Mouse (Mus musculus) neural tube, embryonic 12.5 days (tissue): ENCODE data around the gene Smim24. TPM values are rescaled to one million over a fixed set of nuclear protein-coding genes. Genes with fewer than 3 reads are reported as not detected.

Source experiments
- ATAC-seq: fragments of 200-750 bp; cut with Nextera tagmentation; 2 replicates; pipeline ENCODE4 v1.8.0; 2017; ENCODE audit warnings: low read depth, mild to moderate bottlenecking, moderate TSS enrichment, moderate library complexity; ENCODE audit not compliant: low FRiP score
- H3K27ac ChIP-seq: fragments of 300-500 bp; sonication (generic); 2 replicates; pipeline ENCODE4 v1.5.1; 2016
- H3K27me3 ChIP-seq: fragments of 300-500 bp; sonication (generic); replicated peaks from 2 replicates; pipeline ENCODE4 v1.6.1; 2016; ENCODE audit warnings: mild to moderate bottlenecking
- H3K36me3 ChIP-seq: fragments of 300-500 bp; sonication (generic); 2 replicates; pipeline ENCODE4 v1.6.1; 2016; ENCODE audit warnings: mild to moderate bottlenecking
- H3K4me1 ChIP-seq: fragments of 300-500 bp; sonication (generic); 2 replicates; pipeline ENCODE4 v1.6.1; 2016
- H3K4me2 ChIP-seq: fragments of 300-500 bp; sonication (generic); replicated peaks from 2 replicates; pipeline ENCODE4 v1.6.1; 2016; ENCODE audit warnings: mild to moderate bottlenecking
- H3K4me3 ChIP-seq: fragments of 300-500 bp; sonication (generic); 2 replicates; pipeline ENCODE4 v1.5.1; 2016
- H3K9ac ChIP-seq: fragments of 300-500 bp; sonication (generic); 2 replicates; pipeline ENCODE4 v1.6.1; 2016; ENCODE audit warnings: mild to moderate bottlenecking
- H3K9me3 ChIP-seq: fragments of 300-500 bp; sonication (generic); 2 replicates; pipeline ENCODE4 v1.6.1; 2016; ENCODE audit warnings: mild to moderate bottlenecking
- WGBS: fragments of 180-500 bp; shearing (Covaris S2); methylation state at CpG from one replicate; pipeline ENCODE4 v1.1.7; 2016; 5-methylcytosine and 5-hydroxymethylcytosine counted together
- polyA plus RNA-seq: library from polyadenylated mRNA; unstranded; fragments of >200 nt; fragmentation: Nextera tagmentation; extraction: Ambion mirVana; gene quantifications from 2 replicates; pipeline ENCODE4 v1.2.1, GENCODE M21; 2016

The Smim24 gene
- polyA plus RNA-seq, 1 experiment from 2014 or later, result 2.1 TPM

DNA sequence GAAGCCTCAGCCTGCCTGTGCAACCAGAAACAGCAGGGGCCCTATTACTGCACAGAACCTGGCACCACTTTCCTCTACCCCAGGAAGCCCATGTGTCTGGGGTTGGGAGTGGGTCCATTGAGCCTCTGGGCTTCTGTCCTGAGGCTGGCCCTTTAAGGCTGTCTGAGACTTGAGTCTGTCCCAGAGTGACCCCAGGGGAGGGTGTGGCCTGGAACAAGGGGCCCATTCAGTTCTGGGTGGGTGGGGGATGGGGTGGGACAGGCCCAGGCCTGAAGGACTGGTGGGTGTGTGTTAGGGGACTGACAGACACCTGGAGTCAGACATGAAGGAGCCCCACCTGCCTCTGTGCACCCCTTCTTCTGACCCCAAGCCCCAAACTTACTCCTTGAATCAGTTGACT lies 21.8 kb downstream of the Smim24 start:
- Histone ChIP-seq H3K36me3 (no peaks in the 10 kb centered on the region; the same call in 1 of the 2 replicates), H3K4me3 (no peak overlapping the region), H3K9me3 (no peaks in the 10 kb centered on the region), H3K4me1 (peaks cover 82% of the 10 kb centered on the region), H3K27ac (peak overlapping the region; percentile 32; the same call in 1 of the 2 replicates), H3K9ac (no peak overlapping the region), H3K4me2 (0 out of 2 replicates have a peak overlapping the region, but pooled peaks have one; percentile 7), H3K27me3 (no peaks in the 10 kb centered on the region)
- ATAC-seq, result no peak

DNA sequence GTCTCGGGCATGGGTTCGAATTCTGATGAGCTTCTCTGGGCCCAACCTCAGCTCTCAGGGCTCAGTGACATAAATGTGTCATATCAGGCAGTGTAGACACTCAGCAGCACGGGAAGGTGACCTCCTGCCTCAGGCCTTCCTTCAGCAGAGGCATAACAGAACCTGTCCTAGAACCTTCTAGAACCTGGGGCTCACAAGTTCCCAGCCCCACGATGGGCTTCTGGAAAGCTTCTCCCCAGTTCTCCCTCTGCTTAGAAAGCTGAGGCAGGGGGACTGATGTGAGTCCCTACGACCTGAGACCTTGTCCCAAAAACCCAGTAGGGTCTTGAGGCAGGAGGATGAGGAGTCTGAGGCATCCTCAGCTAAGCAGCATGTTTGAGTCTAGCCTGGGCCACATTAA lies 22.3 kb downstream of the Smim24 start:
- H3K27ac ChIP-seq, result 0 out of 2 replicates have a peak overlapping the region, but pooled peaks have one; percentile 17
- no peak overlapping the region for H3K4me3 ChIP-seq

DNA sequence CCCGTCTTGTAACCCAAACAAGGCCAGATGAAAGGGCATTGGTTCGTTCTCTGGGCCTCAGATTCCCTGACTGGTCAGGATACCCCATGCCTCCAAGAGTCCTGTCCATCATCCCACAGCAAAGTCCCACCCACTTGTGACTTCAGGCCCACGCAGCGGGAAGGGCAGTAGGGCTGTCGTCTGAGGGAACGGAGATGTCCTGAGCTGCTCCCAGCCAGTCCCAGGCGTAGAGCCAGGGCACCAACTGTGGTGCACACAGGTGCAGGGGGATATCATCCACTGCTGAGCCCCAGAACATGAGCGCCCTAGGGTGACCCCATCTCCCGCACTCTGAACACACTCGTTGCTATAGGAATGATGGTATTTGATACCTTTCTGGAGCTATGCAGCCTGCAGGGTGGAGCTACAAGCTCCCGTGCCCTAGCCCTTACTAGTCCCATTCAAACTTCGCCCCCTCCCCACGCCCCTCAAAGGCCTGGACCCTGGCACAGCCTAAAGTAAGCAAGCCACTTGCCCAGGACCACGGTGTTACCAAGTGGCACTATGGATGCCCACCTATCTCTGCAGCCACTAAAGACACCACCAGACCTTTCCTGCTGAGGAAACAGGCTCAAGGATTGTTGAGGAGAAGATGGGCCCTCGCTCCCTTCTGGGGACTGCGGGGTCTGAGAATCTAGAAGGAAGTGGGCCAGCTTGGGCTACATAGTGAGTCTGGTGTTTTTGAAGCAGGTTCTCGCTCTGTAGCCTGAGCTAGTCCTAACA lies 22.9 kb downstream of the Smim24 start:
- no peaks in the 10 kb centered on the region for H3K27me3 ChIP-seq
- WGBS, result 65% methylated on average over 17 of the region's 17 CpGs
- H3K4me3 ChIP-seq, result no peak overlapping the region
- ATAC-seq, result no peak
- H3K4me1 ChIP-seq, result peaks cover 77% of the 10 kb centered on the region
- H3K36me3 ChIP-seq, result peaks cover 7% of the 10 kb centered on the region; the same call in 1 of the 2 replicates
- no peaks in the 10 kb centered on the region for H3K9me3 ChIP-seq
- no peak overlapping the region for H3K27ac ChIP-seq
- H3K9ac ChIP-seq, result no peak overlapping the region
- no peak overlapping the region for H3K4me2 ChIP-seq

More for the DNA sequence above, 22.3 kb downstream of the Smim24 start:
- peaks cover 77% of the 10 kb centered on the region for H3K4me1 ChIP-seq
- no peak for ATAC-seq
- 0 out of 2 replicates have a peak overlapping the region, but pooled peaks have one; percentile 7 for H3K4me2 ChIP-seq
- no peak overlapping the region for H3K9ac ChIP-seq
- no peaks in the 10 kb centered on the region for H3K9me3 ChIP-seq
- no peaks in the 10 kb centered on the region for H3K27me3 ChIP-seq
- H3K36me3 ChIP-seq, result peaks cover 4% of the 10 kb centered on the region; the same call in 1 of the 2 replicates
- 81% methylated on average over 5 of the region's 5 CpGs for WGBS

DNA sequence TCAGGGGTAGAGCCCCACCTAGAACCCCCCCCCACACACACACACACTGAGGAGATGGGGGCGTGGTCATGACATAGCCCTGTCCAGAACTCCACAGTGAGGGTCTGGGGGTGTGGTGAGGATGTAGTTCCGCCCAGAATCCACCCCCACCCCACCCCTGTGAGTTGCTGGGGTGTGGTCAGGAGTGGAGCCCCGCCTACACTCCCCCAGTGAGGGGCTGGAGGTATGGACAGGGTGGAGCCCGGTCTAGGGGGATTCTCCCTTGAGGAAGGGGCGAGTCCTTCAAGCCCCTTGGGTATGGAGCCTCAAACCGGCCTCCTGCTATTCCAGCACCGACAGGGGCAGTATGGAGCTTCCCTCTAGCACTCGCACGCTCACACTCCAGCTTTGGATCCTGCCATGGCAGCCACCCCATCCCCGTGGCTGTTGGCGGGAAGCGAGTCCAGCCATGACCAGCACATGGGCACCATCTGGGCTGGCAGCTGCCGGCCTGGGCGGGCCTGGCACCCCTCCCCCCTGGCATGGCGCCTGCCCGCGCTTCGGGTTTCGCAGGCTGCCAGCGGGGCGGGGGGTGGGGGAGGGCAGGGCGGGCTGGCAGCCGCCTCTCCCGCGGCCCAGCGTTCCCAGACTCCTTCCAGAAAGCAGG lies 23.9 kb downstream of the Smim24 start:
- peak overlapping the region; percentile 64 for H3K4me2 ChIP-seq
- H3K27me3 ChIP-seq, result no peaks in the 10 kb centered on the region
- H3K9me3 ChIP-seq, result no peaks in the 10 kb centered on the region
- H3K9ac ChIP-seq, result peak overlapping the region; percentile 52
- peaks cover 7% of the 10 kb centered on the region; the same call in 1 of the 2 replicates for H3K36me3 ChIP-seq
- peak overlapping the region; percentile 31 for H3K4me3 ChIP-seq
- 0% methylated on average over 20 of the region's 26 CpGs for WGBS
- peak; percentile 62 for ATAC-seq
- H3K4me1 ChIP-seq, result peaks cover 71% of the 10 kb centered on the region
- peak overlapping the region; percentile 32; the same call in 1 of the 2 replicates for H3K27ac ChIP-seq

DNA sequence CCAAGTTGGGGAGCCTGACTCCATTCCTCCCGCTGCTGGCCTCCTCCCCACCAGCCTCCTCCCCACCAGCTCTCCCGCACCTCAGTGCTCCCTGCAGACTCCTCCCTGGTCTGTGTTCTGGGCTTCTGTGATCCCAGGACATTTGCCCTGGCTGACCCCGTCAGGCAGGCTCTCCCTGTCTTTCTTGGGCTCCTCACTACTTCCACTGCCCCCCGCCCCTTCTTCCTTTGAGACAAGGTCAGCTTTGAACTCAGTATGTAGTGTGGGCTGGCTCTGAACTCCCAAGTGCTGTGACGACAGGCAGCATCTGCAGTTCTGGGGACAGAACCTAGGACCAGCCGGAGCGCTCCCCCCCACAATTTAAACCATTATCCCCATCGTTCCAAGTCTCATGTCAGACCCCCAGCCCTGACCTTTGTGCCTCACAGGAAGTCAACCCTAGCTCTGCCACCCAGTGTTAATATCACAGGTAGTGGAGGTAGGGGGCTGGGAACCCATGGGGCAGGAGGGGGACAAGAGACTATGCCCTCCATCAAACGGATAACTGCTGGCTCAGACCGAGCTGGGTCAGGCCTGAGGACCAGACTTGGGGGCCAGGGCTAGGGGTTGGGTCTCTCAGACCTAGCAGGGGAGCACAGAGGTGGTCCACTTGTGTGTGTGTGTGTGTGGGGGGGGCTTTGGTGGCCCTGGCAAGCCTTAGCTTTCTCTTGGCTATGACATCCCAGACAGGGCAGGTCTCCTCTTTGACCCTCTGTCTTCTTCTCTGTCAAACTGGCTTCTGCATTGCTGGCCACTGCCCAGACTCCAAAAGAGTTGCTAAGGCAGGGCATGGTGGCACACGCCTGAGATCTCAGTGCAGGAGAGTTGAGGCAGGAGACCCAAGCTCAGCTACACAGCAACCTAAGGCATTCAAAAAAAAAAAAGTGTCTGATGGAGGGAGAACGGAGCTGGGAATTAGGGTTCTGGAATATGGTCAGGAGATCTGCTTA lies 24.7 kb downstream of the Smim24 start:
- Histone ChIP-seq H3K36me3 (0 out of 2 replicates have a peak, but pooled peaks cover 7% of the 10 kb centered on the region), H3K9me3 (no peaks in the 10 kb centered on the region), H3K27ac (0 out of 2 replicates have a peak overlapping the region, but pooled peaks have one; percentile 32), H3K4me2 (peak overlapping the region; percentile 64), H3K9ac (peak overlapping the region; percentile 52), H3K27me3 (no peaks in the 10 kb centered on the region), H3K4me3 (peak overlapping the region; percentile 31), H3K4me1 (peaks cover 63% of the 10 kb centered on the region)
- 47% methylated on average over 12 of the region's 12 CpGs for WGBS
- no peak for ATAC-seq

DNA sequence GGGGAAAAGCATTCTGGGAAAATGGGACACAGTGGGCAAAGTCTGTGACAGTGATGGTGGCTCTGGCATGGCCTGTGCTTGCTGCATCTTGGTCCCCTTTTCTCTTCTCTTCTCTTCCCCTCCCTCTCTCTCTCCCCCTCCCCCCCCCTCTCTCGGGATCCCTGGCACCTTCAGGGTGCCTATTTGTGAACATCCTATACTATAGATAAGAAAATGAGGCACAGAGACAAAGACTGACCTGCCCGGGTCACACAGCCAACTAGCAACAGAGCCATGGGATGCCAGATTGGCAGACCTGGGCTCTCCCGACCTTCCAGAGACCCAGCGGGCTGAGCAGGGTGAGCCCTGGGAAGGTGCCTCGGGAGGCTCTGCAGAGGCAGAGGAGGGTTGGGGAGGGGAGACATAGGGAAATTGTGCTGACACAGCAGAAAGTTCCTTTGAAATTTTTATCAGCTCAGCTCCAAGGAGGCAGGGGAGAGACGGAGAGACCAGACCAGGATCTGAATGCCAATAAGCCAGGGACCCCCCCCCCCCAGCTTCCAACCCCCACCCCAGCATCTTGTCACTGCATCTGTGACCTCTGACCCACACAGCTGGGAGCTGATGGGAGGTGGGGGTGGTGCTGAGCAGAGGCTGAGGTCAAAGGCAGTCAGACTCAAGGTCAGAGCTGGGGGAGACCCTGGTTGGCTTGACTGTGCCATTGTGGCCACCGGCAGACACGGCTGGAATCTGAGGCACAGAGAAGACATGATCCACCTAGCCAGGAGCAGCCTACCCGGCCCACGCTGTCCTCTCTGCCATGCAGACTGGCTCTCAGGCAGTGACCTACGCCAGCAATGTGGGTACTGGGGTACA lies 25.6 kb downstream of the Smim24 start:
- H3K4me3 ChIP-seq, result no peak overlapping the region
- H3K9me3 ChIP-seq, result no peaks in the 10 kb centered on the region
- H3K4me2 ChIP-seq, result peak overlapping the region; percentile 4; the same call in 1 of the 2 replicates
- H3K27me3 ChIP-seq, result peaks cover 2% of the 10 kb centered on the region; the same call in 1 of the 2 replicates
- 0 out of 2 replicates have a peak overlapping the region, but pooled peaks have one; percentile 21 for H3K9ac ChIP-seq
- ATAC-seq, result no peak
- 0 out of 2 replicates have a peak, but pooled peaks cover 7% of the 10 kb centered on the region for H3K36me3 ChIP-seq
- WGBS, result 39% methylated on average over 11 of the region's 11 CpGs
- no peak overlapping the region for H3K27ac ChIP-seq
- H3K4me1 ChIP-seq, result peaks cover 57% of the 10 kb centered on the region

DNA sequence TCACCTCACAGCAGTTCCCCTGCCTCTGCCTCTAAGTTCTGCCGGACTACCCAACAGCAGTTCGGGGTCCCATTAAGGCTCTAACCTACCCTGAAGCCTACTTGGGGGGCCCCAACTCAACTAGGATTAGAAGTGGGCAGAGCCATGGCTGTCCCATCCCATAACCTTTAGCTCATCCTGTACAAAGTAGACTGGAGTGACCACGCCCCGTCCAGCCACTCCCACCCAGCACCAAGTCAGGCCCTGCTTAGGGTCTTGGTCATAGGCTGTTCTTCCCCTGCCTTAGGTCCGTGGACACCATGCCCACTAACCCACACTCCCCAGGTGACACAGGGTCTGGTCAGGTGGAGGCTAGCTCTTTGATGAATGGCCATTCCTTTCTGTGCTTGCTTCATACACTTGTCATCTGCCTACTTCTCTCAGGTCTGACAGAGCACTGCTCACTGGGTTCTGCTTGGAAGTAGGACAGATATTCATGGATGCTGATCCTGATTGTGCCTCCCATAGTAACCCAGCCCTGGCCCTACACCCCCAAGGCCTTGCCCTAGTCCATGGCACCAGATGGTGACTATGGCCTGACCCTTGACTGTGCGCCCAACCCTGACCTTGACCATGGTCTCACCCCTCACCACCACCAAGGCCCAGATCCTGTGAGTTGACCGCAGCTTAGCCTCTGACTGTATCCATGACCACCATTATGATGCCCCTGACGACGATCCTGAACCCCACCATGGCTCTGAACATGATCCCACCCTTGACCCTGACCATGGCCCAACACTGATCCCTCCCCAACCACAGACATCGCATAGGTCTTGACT lies 26.5 kb downstream of the Smim24 start:
- Histone ChIP-seq H3K4me3 (no peak overlapping the region), H3K27ac (no peak overlapping the region), H3K36me3 (0 out of 2 replicates have a peak, but pooled peaks cover 7% of the 10 kb centered on the region), H3K4me2 (0 out of 2 replicates have a peak overlapping the region, but pooled peaks have one; percentile 4), H3K4me1 (peaks cover 54% of the 10 kb centered on the region), H3K9ac (0 out of 2 replicates have a peak overlapping the region, but pooled peaks have one; percentile 21), H3K27me3 (peaks cover 11% of the 10 kb centered on the region), H3K9me3 (no peaks in the 10 kb centered on the region)
- ATAC-seq, result no peak
- WGBS, result 92% methylated on average over 10 of the region's 10 CpGs

DNA sequence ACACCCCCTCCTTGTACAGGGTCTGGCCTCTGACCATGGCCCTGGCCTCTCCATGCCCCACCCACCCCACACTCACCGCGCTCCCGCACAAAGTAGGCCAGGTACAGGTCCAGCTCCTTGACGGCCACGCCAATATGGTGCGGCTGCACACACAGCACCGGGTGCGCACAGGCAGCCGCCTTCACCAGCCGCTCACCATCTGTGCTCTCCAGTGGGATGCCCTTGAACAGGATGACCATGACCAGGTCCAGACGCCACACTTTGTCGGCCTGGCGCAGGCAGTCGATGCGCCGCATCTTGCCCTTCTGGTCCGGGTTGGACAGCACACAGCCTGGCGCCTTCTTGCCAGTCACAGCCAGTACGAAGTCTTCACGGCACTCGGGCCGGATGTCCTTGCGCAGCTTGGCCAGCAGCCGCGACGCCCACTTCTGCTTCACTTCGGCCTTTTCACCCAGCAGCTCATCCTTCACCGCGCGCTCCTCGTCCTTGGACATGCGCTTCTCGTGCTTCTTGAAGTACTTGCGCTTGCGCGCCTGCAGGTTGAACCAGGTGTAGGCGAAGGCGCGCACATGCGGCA lies 27.4 kb downstream of the Smim24 start:
- H3K4me3 ChIP-seq, result no peak overlapping the region
- no peaks in the 10 kb centered on the region for H3K9me3 ChIP-seq
- H3K4me2 ChIP-seq, result no peak overlapping the region
- H3K27ac ChIP-seq, result no peak overlapping the region
- no peak for ATAC-seq
- 85% methylated on average over 40 of the region's 40 CpGs for WGBS
- H3K9ac ChIP-seq, result no peak overlapping the region
- peaks cover 20% of the 10 kb centered on the region for H3K27me3 ChIP-seq
- 0 out of 2 replicates have a peak, but pooled peaks cover 7% of the 10 kb centered on the region for H3K36me3 ChIP-seq
- peaks cover 54% of the 10 kb centered on the region for H3K4me1 ChIP-seq

DNA sequence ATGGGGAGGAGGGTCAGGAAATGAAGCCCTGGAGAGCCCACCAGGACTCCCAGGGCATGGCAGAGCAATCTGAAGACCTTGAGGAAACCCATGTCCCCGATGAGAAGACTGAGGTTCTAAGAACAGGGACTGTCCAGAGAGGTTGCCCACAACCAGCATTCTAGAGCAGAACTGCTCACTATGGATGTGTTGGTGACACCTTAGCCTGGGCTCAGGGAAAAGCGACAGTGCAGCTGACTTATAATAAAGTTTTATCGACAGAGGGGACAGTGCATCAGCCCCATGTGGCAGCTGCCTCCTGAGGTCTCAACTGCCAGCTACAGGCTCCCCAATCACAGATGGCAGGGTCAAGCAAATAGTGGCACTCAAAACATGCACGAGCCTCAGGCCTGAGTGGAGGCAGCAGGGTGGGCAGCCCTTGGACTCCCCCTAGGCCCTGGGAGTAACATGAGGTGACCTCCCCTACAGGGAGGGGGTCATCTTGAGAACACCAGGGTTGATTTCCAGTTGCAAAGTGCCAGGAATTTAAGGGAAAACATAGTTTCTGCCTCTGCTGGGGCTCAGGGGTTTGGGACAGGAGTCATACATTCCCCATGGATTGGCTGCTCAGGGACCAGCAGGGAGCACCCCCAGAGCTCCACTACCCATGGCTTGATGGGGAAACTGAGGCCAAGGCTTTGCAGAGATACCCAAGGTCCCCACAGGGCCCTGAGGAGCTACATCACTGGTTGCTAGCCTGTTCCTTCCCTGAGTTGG lies 28.4 kb downstream of the Smim24 start:
- Histone ChIP-seq H3K4me1 (peaks cover 54% of the 10 kb centered on the region), H3K4me3 (no peak overlapping the region), H3K27ac (no peak overlapping the region), H3K27me3 (peaks cover 30% of the 10 kb centered on the region), H3K9ac (no peak overlapping the region), H3K4me2 (no peak overlapping the region), H3K36me3 (0 out of 2 replicates have a peak, but pooled peaks cover 7% of the 10 kb centered on the region), H3K9me3 (no peaks in the 10 kb centered on the region)
- 75% methylated on average over 4 of the region's 4 CpGs for WGBS
- no peak for ATAC-seq
